Mouse (Mus musculus) adipocyte (in vitro differentiated cells): Measurements from ENCODE around the gene Galk2.

ENCODE experiments used
- DNase-seq: peaks from one replicate; pipeline ENCODE4 v3.0.0-alpha.2; 2016; ENCODE audit warnings: low spot score

Galk2 gene

GRCm38 (mm10) chr2:125943301-125943700 is 84.4 kb downstream of the Galk2 start:
- DNase-seq: no peak

DNA sequence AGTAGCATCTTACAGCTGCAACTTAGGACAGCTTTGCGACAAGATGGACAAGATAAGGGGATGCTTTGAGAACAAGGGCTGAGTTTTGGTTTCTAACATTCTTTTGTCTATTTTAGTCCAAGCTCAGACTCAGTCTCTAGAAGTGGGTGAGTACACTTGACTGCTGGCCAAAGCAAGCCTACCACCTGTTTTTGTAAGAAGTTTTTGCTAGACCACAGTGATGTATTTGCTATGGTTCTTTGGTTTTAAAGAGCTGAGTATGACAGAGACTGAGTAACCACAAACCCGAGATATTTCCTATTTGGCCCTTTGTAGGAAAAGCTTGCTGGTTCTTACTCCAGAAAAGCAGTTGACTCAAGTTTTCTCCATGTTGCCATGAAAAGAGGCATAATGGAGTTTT is 89.3 kb downstream of the Galk2 start:
- DNase-seq: no peak

DNA sequence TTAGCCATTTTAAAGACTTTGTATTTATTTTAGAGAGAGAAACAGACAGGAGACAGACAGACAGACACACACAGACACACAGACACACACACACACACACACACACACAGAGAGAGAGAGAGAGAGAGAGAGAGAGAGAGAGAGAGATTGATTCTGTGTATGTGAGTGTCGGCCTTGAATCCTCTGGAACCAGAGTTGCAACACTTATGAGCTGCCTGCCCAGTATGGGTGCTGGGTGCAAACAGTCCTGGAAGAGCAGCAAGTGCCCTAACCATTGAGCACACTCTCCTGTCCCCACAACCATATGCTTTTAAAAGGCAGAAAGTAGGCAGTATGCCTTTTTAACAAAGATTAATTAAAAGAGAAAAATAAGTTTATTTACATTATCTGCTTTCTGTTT is 109.9 kb downstream of the Galk2 start:
- peak; percentile 59 for DNase-seq

DNA sequence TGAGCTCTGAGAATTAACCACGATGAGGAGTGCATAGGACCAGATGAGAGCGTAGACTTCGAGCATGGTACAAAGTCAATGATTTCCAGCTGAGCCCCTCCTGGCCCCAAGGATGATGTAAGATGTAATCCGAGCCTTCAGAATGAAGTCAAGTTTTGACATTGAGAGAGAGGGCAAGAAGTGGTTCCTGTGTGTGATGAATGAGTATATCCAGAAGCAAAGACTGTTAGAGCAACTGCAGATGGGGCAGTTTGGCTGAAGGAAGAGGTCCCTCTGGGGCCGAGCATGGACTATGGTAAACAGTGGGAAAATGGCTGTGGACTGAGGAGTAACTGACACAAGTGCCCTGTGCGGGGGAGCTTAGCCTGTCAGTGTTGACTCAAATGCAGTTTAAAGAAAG is 114.3 kb downstream of the Galk2 start:
- no peak for DNase-seq

DNA sequence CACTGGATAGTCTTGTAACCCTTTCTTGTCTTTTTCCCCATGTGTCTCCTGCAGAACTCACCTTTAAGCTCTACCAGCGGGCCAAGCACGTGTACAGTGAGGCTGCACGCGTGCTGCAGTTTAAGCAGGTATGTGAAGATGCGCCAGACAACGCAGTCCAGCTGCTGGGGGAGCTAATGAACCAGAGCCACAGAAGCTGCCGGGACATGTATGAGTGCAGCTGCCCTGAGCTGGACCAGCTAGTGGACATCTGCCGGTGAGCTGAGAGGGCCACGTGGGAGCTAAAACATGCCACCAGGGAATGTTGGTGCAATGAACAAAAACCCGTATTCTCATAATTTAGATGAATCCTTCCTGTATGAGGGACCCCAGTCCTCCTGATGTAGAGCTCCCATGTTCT is 116.3 kb downstream of the Galk2 start:
- DNase-seq: no peak

DNA sequence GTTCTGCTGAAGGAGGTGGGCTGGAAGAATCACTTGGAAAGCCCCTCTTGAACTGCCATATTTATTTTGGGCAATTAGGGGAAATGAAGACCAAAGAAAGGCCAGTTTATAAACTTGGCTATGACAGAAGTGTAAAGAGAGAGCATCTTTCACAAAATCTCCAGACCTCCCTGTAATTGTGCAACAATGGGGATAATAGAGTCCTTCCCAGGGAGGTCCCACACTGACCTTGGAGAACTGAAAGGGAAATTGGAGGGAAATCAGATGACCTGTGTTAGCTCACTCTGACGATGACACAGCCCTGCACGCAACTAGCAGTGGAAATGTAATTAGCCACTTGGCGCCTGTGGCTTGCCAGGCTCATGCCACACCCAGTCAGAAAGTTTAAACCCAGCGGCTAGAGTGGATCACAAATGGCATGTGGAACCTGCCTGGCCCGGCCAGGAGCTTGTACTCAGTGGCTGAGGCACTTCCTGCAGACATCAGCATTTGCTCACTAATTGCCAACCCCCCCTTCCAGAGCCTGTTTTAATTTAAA is 117.0 kb downstream of the Galk2 start:
- no peak for DNase-seq

DNA sequence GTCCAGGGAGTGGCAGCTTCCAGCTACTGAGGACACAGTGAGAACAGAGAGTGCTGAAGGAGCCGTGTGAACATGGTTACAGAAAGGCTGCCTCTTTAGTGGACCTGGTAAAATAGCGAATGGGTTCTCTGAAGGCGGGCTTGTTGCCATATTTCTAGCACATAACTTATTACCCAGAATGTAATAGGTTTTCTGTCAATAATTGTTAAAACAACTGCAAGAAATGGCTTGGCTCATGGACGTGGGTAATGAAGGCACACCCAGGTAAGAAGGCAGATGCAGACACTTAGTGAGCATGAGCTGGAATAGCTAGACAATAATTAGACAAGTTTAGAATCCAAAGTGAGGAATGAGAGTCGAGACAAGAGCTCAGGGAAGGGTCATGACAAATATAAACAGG is 143.4 kb downstream of the Galk2 start:
- DNase-seq: no peak

DNA sequence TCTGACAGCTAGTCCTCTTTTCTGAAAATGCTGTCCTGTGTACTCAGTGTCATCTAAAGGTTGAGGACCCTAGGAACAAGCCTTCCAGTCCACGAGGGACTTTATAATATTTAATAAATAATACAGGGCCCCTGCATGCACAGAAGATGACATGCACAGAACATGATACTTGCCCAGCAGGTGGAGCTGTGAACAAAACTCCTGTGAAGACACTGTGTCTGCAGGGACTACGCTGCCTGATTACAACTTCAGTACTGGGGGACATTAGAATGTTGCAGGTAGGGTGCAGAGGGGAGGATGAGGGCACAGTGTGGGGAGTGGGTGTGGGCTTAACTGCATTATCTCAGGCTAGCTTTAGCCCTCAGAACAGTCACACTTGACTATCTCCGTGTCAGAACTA is 147.2 kb downstream of the Galk2 start:
- peak; percentile 68 for DNase-seq

- no peak for DNase-seq
Observed at GRCm38 (mm10) chr2:126006742-126007141, 147.8 kb downstream of the Galk2 start.

DNA sequence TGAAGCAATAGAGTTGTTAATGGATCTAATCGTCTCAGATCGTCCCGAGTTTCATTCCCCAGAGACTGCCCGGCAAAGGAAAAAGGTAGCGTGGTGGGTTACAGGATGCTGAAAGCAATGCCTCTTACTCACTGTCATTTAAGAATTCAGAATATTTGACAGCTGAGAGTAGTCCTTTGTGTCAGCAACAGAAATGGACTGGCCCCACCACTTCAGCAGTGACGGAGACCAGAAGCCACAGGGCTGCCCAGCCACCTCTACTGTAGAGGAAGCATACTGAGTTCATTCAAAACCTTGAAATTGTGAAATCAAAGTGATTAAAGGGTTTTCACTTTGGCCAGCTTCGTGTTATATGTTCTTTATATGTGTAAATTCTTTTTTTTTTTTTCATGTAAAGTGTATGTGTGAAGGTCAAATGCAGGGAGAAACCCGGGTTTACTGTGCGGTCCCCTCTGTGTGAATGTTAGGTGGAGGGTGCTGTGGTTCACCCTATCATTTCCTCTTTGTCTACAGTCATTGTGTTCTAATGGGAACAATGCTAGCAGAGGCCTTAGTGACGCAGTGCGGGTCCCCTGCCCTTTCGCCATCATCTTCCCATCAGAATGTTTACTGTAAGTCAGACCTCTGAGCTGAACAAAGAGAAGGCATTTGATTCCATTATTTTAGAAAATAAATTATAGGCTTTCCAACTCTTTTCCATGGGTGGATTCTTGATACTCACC is 156.2 kb downstream of the Galk2 start:
- no peak for DNase-seq

DNA sequence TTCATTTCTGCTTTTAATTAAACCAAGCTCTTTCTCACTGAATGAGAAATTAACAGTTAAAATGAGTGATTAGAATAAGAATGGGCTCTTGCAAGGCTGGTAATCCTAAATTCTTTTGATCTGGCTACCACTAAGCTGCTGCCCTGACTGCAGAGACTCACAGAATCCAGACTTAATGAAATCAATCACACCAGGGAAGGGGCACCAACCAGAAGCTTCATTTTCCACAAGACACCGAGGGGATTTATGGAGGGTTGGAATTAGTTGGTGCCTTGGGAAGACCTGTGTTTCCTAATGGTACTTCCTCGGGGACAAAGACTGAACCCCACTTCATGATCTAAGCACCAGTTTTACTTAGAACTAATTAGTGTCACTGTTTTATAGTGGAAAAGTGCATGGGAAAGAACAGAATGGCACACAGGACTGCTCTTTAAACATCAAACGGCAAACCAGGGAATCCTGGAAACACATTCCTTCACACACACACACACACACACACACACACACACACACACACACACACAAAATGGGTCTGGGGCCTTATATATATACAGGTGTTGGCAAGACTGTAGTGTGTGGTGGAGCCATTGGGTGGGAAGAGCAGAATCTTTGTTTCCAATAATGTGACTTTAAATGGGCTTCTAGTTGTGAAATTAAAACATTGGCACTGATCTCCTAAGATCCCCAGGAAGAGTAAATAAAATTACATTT is 157.0 kb downstream of the Galk2 start:
- no peak for DNase-seq

- peak; percentile 48 for DNase-seq
Observed at GRCm38 (mm10) chr2:126031186-126031900, 172.4 kb downstream of the Galk2 start.

GRCm38 (mm10) chr2:126033114-126033972 is 174.4 kb downstream of the Galk2 start:
- peak; percentile 83 for DNase-seq
